Mouse (Mus musculus): ENCODE results near the gene Lbh.

- TF ChIP-seq CTCF (IDR thresholded peaks at IDR 0.05; ENCODE audit: low read depth, low read length) (no peak), EP300 (IDR thresholded peaks at IDR 0.05; ENCODE audit: insufficient read depth, low read depth, low read length) (no peak)
Measured at GRCm38 (mm10) chr17:72907211-72907610, 10.9 kb upstream of the Lbh start.

All from ES-Bruce4 (cell line).